Mouse (Mus musculus): ENCODE results near the gene 4632433K11Rik.

- TF ChIP-seq CTCF (IDR thresholded peaks at IDR 0.05; ENCODE audit: control insufficient read depth, insufficient read depth, insufficient replicate concordance, low read depth, low read length) (no peak), POLR2A (IDR thresholded peaks at IDR 0.05; ENCODE audit: control insufficient read depth, low read depth, low read length) (peak; percentile 33; the same call in 1 of the 2 replicates)
These were observed 18.6 kb upstream of the 4632433K11Rik start, which contains the start of gene Gm44973 for GRCm38 (mm10) chr7:5015118-5016001.

Measured in testis, adult 2 months (tissue).